Mouse (Mus musculus): ENCODE data around the gene Psmc2. TPM values are rescaled to one million over a fixed set of nuclear protein-coding genes. Genes with fewer than 3 reads are reported as not detected.

Psmc2 gene
- 100 to 1,000 TPM in 1 of 4 experiments, 10 to 100 TPM in 3; 87.6 to 100 (median 93.1) TPM for total RNA-seq (2022)

DNA sequence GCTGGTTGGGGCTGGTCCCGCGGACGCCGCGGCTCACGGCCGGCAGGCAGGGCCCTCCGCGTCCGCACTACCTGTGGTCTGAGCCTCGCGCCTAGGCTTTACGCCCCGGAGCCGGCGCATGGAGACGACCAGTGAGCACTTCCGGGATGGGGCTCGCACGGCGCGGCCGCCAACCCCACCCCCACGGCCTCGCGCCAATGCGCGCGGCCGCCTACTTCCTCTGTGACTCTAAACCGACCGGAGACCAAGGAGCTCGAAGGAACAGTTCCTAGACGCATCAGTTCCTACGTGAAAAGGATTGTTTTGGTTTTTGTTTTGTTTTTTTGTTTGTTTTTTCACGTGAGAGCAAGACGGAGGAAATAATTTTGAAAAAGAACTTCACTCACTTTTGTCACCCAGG is at the start of gene Psmc2, which contains the start of gene Dnajc2:
Psmc2 (plus strand) TSS at position 231 of the 400 bp plus-strand sequence.
Dnajc2 (minus strand) TSS at position 199 of the 400 bp plus-strand sequence.
- peak; percentile 88 for DNase-seq (ENCODE audit: low spot score)

DNA sequence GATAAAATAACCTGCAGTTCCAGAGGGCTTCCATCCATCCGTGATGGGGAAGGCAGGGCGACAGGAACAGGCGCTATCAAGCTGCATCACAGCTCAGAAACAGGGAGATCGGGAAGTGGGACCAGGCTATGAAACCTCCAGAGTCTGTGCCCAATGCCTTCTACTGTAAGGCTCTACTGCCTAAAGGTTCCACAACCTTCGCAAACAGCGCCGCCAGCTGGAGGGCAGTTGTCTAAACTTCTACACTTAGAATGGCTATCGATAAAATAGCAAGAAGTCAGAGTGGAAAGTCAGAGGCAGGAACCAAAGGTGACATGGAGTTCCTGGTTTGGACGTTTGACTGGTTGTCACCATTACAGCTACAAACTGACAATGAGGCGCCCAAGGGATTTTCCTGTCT is 49.5 kb upstream of the Psmc2 start:
- DNase-seq (ENCODE audit: low spot score), result peak; percentile 54

DNA sequence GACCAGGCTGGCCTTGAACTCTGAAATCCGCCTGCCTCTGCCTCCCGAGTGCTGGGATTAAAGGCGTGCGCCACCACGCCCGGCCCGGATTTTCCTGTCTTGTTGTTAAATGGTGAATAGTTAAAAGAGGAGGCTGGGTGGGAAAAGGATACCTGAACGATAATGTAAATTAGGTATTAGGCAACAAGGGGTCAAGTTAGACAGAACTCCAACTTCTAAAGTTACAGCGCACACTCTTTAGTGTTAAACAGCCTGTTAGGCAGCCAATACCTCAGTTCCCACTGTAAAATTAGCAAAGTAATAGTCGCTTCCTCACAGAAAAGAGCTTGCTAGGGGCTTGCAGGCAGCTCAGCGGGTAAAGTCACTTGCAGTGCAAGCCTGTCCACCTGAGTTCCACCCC is 49.0 kb upstream of the Psmc2 start:
- DNase-seq (ENCODE audit: low spot score), result no peak

DNA sequence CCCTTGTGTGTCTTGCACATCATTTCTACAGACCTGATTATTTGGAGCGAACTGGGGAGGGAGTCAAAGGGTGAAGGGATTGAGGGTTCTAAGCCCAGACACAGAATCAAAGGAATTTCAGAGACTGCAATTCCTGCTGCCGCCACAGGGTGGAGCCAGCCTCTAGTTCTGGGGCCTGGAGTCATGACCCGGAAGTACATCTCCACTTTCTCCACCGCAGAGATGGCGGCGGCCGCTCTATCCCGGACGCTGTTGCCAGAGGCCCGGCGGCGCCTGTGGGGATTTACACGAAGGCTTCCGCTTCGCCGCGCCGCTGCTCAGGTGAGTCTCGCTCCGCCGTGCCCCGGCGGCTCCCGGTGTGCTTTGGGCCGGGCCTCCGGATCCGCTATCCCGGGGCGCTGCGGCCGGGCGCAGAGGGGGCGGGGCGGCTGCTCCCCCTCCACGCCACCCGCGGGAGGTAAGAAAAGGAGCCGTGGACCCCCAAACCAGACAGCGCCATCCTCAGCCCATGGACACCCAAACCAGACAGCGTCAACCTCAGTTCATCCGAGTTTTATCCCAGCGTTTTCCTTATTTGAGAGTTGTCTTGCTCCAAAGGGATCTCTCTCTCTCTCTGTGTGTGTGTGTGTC is 48.0 kb upstream of the Psmc2 start, which contains the start of gene Pmpcb:
Pmpcb (plus strand) TSS at position 186 of the 630 bp plus-strand sequence.
- DNase-seq (ENCODE audit: low spot score), result peak; percentile 86

DNA sequence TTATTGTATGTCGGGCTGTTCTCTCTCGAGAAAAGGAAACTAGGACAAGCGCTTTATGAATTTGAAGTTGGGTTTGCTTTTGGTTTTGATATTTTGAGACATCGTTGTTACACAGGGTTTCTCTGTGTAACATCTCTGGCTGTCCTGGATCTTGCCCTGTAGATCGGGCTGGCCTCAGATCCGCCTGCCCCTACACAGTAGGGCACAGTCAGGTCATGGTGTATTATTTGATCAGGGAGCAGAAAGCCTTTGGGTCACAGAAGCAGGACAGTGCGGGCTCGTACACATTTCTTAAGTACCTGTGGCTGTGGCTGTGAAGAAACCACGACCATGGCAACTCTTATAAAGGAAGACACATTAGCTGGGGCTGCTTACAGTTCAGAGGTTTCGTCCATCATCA is 47.5 kb upstream of the Psmc2 start:
- no peak for DNase-seq (ENCODE audit: low spot score)

DNA sequence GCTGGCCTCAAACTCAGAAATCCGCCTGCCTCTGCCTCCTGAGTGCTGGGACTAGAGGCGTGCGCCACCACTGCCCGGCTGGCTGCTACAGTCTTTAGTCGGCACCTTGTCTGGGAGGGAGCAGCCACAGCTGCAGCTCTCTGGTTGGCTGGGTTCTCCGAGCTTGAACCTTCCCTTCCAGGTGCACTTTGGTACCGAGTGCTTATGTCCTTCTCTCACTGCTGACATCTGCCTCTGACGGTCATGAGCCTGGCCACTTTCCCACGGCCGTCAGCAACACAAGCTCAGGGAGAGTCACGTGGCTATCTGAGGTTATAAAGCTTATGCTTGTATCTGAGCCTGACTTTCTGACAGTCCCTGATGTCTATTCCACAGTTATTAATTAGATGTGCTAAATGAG is 46.0 kb upstream of the Psmc2 start:
- no peak for DNase-seq (ENCODE audit: low spot score)

DNA sequence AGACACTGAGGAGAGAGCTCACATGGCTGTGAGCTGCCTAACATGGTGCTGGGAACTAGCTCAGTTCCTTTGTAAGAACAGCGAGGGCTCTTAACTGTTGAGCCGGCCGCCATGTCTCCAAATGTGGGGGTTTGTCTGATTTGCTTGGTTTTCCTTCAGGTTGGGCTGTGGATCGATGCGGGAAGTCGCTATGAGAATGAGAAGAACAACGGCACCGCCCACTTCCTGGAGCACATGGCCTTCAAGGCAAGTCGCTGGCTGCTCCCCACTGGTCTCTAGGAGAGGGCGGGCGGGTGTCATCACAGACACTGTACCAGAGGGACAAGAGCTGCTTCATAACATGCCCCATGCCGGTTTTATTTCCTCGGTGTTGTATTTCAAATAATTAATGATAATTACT is 45.2 kb upstream of the Psmc2 start:
- DNase-seq (ENCODE audit: low spot score), result no peak

DNA sequence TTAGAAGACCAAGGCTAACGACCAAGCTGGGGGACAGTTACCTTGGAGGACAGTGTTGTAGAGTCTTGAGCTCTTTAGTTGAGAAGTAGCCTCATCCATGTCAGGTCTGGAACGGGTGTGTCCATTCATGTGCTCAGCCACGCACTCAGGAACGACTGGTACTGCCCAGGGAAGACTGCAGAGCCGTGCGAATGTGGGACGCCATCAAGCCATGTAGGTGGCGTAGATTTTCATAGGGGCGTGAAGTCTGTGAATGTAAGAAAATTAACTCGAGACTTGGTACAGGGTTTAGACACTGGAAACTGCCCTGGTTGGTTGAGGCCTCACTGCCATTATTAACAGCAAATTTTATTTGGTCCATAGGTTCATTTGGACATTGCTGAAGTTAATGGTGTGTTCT is 41.5 kb upstream of the Psmc2 start:
- no peak for DNase-seq (ENCODE audit: low spot score)

DNA sequence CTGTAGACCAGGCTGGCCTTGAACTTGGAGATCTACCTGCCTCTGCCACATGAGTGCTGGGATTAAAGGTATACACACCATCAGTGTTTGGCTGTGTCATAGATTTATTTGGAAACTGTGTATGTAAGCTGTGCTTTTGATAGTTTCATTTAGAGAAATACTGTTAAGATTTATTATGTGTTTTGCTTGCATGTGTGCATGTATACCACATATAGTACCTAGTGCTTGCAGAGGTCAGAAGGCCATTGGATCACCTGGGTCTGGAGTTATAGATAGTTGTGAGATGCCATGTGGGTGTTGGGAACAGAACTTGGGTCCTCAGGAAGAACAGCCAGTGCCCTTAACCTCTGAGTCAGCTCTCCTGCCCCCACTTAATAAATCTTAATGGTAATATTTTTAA is 40.4 kb upstream of the Psmc2 start:
- no peak for DNase-seq (ENCODE audit: low spot score)

DNA sequence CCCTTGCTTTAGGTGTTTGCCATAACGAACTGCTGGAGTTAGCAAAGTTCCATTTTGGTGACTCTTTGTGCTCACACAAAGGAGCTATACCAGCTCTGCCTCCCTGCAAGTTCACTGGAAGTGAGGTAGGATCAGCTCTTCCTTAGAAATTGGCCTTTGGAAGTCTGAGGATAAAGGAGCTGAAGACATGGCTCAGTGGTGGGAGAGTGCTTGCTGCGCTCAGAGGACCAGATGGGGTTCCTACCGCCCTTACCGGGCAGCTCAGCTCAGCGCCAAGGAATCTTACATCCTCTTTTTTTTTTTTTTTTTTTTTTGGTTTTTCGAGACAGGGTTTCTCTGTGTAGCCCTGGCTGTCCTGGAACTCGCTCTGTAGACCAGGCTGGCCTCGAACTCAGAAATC is 39.1 kb upstream of the Psmc2 start:
- no peak for DNase-seq (ENCODE audit: low spot score)

DNA sequence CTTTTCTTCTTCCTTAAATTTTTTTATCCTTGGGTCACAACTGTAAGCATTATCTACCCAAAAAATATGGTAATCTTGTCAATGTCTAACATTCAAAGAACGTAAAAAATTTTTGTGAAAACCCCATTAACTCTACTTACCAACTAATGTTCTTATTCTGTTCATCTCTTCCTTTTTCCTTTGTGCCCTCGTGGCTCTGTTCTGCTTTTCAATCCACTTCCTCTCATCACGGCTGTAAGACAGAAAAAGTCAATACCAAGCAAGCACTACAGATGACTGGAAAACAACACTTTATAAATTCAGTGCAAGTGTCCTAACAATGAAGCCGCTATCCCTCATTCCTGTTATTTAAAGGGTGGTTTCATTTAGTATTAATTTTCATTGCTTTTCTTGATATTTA is 16.6 kb upstream of the Psmc2 start:
- DNase-seq (ENCODE audit: low spot score), result no peak

DNA sequence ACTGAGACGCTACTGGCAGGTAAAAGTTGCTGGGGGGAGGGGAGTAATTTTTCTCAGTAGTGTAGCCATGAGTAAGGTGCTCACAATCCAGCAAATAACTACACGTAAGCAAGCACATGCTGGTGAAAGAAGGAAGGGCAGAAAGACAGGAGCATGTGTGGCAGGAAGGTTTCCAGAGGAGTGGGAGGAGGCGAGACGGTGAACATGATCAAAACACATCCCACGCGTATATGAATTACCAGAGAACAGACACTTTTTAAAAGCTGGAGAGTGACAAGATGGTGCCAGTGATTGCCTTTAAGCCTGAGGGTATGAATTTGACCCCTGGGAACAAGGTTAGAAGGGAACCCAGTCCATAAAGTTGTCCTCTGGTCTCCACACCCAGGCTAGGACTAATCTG is 15.2 kb upstream of the Psmc2 start:
- DNase-seq (ENCODE audit: low spot score), result no peak

DNA sequence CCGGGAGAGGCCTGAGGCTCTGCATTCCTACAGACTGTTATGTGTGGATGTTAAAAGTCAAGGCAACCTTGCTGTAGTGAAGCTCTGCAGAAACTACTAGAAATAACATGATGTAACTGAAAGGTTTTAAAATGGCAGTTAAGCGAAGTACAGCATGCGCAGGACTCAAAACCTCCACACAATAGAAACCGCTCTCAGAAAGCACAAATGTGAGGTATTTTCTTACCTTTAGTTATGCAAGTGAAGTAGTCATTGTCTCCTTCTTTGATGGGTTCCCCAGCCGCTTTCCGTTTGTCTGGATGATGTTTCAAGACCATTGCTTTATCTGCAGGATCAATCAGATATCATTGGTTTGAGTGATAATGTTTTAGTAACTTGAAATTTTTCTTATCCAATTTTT is 8.6 kb upstream of the Psmc2 start:
- DNase-seq (ENCODE audit: low spot score), result no peak

DNA sequence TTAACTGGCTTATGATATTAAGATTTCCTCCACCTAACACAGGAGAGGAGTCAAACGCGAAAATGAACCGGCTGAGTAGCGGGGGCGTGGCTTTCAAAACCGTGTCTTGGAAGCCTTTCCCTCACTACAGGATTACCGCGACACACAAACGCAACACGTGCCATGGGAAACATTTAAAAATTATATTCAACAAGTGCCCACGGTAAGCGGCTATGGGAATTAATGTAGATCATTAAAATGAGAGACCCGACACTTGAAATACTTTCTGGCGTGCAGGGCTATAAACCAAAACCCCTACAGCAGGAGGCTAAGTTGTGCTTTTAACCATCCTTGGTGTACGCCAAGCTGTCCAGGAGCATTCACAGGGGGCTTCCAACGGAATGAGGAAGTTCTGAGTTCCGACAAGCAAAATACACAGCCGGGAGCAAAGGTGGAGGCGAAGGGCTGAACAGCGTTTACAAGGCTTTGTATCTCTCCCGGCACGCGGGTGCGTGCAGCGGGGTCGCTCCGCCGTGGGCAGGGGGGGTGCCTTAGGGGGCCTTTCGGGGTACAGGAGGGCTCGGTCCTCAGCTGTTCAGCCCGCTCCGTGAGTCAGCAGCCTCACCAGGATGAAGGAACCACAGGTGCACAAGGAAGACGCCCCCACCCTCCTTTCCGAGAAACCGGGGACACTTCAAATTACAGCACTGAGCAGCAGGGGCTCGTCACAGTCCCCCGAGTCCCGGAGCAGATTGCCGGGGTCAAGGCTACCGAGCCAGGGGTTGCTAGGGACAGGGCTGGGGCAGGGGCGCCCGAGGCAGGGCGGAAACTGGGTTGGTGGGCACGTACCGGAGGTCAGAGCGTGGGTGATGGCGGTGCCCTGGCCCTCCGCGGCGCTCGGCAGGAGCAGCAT is 676 bp upstream of the Psmc2 start:
- DNase-seq (ENCODE audit: low spot score), result no peak

DNA sequence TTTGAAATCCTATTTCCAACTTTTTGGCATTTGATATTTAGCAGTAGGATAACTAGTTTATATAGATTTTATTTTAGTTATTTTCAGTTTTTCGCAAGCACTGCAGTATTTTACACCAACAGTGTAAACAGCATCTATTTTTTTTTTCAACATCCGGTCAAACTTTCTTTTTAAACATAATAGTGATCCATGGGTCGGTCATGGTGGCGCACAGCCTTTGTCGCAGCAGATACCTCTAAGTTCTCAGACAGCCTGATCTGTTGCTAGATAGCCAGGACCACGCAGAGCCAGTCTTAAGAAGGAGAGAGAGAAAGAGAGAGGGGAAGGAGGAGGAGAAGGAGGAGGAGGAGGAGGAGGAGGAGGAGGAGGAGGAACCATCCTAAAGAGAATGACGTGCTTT is 693 bp downstream of the Psmc2 start:
- no peak for DNase-seq (ENCODE audit: low spot score)

DNA sequence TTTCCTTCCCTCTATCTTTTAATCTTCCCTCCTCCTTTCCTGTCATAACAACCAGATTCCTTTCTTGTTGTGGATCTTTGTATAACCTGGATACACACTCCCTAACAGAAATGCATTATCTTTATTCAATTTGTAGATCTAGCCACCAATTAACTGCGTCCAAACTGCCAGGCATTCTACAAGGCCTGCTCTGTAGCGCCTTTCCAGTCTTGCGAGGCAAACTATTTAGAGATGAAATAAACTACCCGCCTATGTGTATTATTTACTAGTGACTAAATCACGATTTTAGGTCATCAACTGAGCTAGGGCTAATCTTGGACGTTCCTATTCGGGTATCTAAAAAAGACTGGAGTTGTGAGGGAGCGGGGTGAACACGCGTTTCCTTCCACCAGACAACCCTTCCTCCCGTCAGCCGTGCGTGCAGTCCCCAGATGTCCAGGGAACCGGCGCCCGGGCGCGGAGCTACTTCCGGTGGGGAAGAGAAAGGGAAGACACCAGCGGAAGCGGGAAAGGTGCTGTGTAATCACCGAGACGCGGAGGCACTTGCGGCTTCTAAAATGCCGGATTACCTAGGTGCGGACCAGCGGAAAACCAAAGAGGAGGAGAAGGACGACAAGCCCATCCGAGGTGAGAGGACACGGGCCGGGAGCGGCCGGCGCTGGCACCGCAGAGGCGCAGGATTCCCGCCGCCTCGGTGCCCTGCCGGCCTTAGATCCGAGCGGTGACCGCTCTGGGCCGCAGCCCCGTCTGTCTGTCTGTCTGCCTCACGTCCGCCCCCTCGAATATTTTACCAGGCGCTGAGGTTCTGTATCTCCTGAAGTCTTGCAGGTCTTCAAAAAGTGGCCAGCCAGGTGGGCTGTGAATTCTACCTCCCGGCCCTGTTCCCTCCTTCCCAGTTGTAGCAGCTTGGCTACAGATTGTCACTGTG is 1.4 kb downstream of the Psmc2 start:
- peak; percentile 92 for DNase-seq (ENCODE audit: low spot score)

DNA sequence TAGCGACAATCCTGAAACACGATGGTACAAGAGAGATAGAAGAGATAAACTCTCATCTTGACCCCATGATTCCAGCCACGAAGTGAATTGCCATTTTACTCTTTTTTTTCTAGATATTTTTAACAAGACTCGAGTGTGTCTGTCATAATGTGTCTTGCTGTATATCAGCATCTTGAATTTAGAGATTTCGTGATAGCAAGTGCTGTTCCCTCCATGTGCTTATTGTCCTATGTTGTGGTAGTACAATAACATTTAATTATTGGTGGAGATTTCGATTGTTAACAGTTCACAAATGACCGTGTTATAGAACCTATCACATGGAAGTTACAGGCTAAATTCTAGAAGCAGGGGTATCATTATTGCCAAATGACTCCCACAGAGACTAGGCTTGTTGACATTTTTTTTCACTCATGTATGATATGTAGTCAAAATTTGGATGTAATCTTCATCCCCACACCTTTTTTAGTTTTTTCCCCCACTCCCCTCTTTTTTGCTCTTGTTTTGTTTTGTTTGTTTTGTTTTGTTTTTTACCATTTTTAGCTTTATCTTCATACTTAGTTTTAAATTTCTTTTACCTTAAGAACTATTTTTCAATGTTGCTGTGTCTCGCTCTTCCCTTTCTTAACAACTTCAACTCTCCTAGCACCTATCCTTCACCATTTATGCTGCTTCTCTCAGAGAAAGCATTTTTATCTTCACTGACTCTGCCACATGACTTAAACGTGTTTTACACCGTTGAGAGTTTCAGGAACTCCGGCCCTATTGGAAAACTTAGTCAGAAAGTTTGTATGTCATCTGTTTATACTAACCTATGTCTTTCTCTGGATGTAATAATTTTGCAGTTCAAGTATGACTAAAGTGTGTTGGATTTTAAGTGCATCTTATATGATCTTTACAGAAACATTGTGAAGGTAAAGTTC is 2.4 kb downstream of the Psmc2 start:
- DNase-seq (ENCODE audit: low spot score), result no peak

DNA sequence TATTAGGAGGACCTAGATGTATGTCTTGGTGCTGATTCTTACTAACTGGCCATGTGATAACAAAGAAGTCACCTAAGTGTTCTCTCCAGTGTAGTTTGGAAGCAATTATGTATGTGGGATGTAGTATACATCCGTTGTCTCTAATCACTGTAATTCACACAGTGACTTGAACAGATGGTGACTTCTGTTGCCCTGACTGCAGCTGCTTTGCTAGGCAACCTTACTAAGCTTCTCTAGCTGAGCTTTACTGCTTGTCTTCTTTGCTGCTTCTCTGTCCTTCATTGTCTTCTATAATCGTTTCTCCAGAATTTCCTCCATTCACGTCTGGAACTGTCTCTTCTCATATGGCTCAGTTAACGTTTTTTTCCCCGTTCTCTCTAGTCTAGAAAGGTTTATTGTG is 4.0 kb downstream of the Psmc2 start:
- DNase-seq (ENCODE audit: low spot score), result no peak

DNA sequence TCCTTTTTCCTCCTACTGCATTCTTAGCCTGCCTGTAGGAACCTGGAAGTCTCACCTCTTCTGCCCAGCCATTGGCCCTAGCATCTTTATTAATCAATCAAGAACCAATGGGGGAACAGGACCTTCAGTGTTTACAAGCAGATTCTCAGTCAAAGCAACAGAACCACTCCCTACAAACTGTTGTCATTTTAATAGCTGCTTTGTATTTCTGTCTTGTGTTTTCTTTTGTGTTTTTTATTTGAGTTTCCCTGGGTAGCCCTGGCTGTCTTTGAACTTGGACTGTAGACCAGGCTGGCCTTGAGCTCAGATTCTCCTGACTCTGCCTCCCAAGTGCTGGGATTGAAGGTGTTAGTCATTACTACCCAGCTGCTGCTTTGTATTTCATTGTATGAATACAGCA is 7.1 kb downstream of the Psmc2 start:
- no peak for DNase-seq (ENCODE audit: low spot score)

DNA sequence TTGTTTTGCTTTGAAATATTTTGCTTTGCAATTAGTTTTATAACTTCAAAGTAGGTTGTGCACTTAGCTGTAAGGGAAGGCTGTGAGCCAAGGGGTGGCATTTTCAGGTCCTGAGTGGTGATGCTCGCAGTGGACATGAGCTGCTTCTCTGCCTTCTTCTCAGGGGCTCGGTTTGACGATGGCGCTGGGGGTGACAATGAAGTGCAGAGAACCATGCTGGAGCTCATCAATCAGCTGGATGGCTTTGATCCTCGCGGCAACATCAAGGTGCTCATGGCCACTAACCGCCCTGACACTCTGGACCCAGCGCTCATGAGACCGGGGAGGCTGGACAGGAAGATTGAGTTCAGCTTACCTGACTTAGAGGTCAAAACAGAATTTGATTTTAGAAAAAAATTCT is 17.8 kb downstream of the Psmc2 start:
- DNase-seq (ENCODE audit: low spot score), result no peak

DNA sequence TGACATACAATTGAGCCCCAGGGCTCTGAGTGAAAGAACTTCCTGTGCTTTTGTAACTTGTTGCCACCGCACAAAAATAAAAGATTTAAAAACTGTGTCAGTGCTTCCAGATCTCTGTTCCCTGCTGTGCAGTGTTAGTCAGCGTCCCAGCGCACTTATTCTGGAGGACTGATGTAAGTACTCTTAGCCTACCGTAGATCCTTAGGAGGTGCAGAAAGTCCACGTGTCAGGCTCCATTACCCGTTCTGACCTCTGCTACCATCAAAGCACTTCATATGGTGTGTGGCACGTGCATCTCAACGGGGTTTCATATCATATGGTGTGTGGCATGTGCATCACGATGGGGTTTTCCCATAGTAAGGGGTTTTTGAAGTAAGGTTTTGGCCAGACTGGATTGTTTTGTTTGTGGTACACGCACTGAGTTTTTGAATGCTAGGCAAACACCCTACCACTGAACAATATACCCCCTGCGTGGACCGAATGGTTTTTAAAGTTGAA is 18.7 kb downstream of the Psmc2 start:
- DNase-seq (ENCODE audit: low spot score), result no peak
